Mouse (Mus musculus) CD4-positive, CD25-positive, alpha-beta regulatory T cell, adult 4 months (primary cell): ENCODE data around the gene Mamld1. TPM values are rescaled to one million over a fixed set of nuclear protein-coding genes. Genes with fewer than 3 reads are reported as not detected.

ENCODE experiments used
- ATAC-seq: one replicate; pipeline ENCODE4 v1.8.0; 2017
- polyA plus RNA-seq, 2 experiments: library from polyadenylated mRNA; unstranded; fragments of 100-300 nt; shearing (Covaris generic); gene quantifications; one replicate each; pipeline ENCODE4 v1.2.1; 2017

Gene Mamld1
- polyA plus RNA-seq, 2 experiments from 2014 or later = not detected

- ATAC-seq = no peak
Measured at GRCm38 (mm10) chrX:71141390-71141789, 91.3 kb downstream of the Mamld1 start.

- no peak for ATAC-seq
Measured at GRCm38 (mm10) chrX:71149441-71150050, 99.5 kb downstream of the Mamld1 start.

GRCm38 (mm10) chrX:71150551-71151001 is 100.5 kb downstream of the Mamld1 start:
- ATAC-seq = no peak

GRCm38 (mm10) chrX:71181526-71181925 is 131.5 kb downstream of the Mamld1 start:
- no peak for ATAC-seq

- no peak for ATAC-seq
Measured at GRCm38 (mm10) chrX:71183671-71184070, 133.6 kb downstream of the Mamld1 start.

- ATAC-seq = no peak
Measured at GRCm38 (mm10) chrX:71186396-71186795, 136.3 kb downstream of the Mamld1 start.

- no peak for ATAC-seq
Measured at GRCm38 (mm10) chrX:71204776-71205175, 154.7 kb downstream of the Mamld1 start.

Other genes starting within 250 kb of the Mamld1 start
- 10 to 100 TPM; 12.0 to 13.5 TPM for gene Mtm1, start 160.5 kb downstream of the Mamld1 start, polyA plus RNA-seq